Mouse (Mus musculus) mature B cell (primary cell): ENCODE measurements around the gene Cped1.
"Not testable (repeated sequence)": the region's sequence is repeated elsewhere in the genome, so short reads cannot be mapped to it uniquely, and the experiment has no call there.

Experiments used
- in situ Hi-C: fragments of 300-500 bp; cut with MboI; formaldehyde crosslinking; loops from 2 replicates; pipeline ENCODE4 v1.14.3; 2019

Cped1 gene

DNA sequence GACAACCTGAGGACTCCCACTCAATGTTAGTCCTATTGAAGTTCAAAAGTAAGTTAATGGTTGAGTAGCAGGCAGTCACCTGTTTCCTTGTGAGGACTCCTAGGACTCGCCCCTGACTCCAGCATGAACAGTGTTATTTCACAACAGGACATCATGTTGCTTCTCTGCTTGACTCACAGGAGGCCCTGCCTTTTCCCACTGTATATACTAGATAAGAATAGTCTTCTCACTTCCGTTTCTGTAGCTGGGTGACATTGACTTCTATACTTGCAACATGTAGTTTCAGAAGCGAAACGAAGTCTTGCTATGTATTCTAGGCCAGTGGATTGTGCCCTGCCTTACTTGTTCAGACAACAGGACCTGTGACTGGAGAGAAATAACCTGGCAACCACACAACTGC lies 236.4 kb downstream of the Cped1 start:
- in situ Hi-C loops: no loop called here

DNA sequence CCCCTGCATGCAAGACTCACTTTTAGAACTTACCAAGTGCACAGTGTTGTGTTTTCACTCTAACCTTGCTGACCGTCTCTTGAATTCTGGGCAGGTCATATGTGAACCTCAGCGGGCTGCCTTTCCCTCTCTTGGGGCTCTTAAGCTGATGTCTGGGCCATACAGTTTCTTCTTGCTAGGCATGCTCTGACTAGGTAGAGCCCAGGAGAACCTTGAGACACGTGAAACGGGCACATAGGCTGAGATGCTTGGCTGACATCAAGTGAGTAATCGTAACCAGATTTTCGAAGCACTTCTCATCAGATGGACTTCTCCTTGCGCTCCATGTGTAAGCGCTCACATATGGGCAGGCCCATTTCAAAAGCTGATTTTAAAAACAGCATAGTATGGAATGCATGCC lies 237.2 kb downstream of the Cped1 start:
- in situ Hi-C loops: no loop called here

GRCm38 (mm10) chr6:22224351-22224750 lies 238.6 kb downstream of the Cped1 start:
- in situ Hi-C loops: no loop called here

DNA sequence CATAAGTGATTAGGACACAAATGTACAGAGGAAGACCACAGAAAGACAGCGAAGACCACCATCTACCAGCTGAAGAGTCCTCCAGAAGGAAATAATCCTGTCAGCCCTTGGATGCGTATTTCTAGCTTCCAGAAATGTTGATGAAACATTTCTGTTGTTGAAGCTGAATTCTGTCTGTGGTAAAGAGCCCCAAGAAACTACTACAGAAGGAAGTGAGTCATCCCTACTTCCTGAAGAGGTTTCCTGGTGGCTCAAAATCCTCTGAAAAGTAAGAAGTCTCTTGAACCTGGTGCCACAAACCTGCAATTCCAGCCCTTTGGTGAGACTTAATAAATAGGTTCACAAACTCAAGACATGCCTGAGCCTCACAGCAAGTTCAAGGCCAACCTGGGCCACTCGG lies 245.5 kb downstream of the Cped1 start:
- in situ Hi-C loops: no loop called here

DNA sequence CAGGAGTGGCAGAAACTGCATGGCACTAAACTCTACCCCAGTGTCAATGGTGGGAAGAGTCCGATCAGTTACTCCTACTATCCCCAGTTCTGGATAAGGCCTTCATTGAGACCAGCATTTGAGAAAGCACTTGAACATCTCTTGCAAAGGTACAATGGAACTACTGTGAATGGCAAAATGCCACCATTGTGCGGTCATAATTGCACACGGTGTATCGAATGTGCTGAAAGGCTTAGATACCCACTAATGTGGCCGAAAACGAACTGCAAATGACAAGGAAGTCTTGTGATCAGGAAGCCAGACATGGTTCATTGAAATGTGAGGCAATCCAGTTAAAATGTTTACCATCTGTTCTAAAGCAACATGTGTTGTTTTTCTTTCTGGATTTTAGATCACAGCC lies 247.8 kb downstream of the Cped1 start:
- in situ Hi-C loops: no loop called here

DNA sequence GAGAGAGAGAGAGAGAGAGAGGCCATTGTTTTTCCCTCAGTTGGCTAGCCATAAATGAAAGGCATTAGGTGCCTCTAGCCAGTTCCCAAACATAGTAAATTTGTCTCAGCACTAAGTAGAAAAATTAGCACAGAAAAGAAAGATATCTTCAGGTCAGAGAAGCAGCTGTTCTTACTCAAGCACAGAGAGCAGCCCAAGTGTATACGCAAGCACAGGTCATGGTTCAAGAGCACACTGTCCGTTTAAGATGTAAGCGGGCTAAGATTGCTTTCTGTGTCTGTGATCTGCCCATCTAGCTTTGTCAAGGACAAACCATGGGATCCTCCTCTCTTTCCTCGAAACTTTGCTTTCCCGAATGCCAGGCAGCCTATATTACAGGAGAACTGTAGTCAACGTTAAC lies 249.4 kb downstream of the Cped1 start:
- in situ Hi-C loops: no loop called here

- in situ Hi-C loops: no loop called here
These were observed 257.6 kb downstream of the Cped1 start for GRCm38 (mm10) chr6:22243321-22243720.

- in situ Hi-C loops: no loop called here
These were observed 261.0 kb downstream of the Cped1 start for GRCm38 (mm10) chr6:22246696-22247095.

DNA sequence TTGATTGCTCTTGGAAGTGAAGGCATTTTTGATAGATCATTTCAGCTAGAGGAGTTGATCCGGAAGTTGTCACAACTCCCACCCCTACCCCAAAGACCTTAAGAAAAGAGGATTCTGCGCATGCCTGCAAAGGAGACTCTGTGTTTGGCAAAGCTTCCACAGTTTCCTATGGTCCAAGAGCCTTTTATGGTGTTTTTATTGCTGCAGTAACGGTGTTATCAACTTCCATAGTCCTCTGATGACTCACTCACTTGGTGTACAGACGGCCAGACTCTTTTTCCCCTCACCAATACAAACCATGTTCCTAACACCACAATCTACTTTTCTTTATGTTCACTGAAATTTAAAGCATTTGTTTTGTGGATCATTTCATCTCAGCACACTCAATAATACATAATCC lies 273.1 kb downstream of the Cped1 start:
- in situ Hi-C loops: no loop called here

GRCm38 (mm10) chr6:22262519-22262918 lies 276.8 kb downstream of the Cped1 start:
- in situ Hi-C loops: no loop called here

DNA sequence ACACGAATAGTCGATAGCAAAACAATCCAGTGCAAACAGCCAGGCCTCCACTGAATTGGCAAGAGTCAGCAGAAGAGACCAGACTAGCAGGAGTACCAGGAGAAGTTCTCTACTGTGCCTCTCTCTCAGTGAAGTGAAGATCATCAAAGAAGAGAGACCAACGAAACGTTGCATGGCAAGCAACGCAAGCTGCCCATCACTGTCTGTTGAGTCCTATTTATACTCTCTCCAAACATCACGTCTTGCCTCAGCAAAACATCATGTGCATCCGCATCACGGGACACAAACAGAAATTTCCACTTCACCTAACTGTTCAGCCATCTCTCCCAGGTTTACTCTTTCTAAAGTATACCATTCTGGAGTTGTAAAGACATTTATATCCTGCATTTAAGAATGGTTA lies 278.4 kb downstream of the Cped1 start:
- in situ Hi-C loops: not testable (repeated sequence)

- in situ Hi-C loops: no loop called here
These were observed 280.3 kb downstream of the Cped1 start for GRCm38 (mm10) chr6:22266018-22266417.

- in situ Hi-C loops: no loop called here
These were observed 282.3 kb downstream of the Cped1 start for GRCm38 (mm10) chr6:22267807-22268667.

GRCm38 (mm10) chr6:22268677-22269076 lies 283.0 kb downstream of the Cped1 start:
- in situ Hi-C loops: no loop called here

- in situ Hi-C loops: no loop called here
These were observed 284.3 kb downstream of the Cped1 start for GRCm38 (mm10) chr6:22269840-22270521.

DNA sequence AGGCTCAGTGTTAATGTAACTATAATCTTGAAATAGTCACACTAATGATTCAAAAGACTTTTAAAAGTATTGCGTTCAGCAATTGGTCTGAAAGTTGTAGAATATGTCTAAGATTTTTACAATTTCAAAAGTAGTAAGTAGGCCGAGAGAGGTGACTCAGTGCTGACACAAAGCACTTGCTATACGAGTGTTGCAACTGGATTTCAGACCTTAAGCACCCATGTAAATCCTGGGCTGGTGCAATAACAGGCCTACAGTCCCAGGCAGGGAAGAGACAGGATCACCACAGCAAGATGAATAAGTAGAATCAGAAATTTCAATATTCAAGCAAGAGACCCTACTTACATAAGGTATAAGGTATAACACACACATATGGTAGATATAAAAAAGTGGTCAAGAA lies 292.2 kb downstream of the Cped1 start:
- in situ Hi-C loops: no loop called here

DNA sequence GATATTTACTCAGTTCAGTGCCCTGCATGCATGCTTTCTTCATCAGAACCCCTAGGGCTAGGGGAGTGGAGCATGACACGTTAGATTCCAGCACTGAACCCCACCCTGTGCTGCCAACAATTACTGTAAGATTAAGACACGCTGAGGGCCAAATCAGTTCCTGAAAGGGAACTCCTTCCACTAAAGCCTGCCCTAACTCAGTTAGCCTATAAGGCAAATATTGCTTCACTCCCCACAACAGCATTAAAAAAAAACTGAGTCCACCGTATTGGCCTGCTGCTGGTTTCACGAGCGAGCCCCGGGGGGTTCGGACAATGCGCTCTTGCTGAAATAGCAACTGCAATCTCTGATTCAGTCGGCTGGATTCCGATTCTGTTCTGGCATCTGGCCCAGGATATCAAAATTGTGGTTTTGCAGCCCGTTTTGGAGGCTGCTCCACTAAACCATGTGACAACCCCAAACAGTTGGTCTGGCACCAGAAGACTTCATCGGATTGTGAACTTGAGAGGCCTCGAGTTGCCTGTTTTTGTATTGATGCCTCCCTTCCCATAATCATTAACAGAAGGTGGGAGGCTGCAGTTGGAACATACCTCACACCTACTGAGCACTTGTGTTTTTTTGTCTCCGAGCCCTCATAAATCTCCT lies 294.6 kb downstream of the Cped1 start:
- in situ Hi-C loops: no loop called here

GRCm38 (mm10) chr6:22282405-22282804 lies 296.7 kb downstream of the Cped1 start:
- in situ Hi-C loops: no loop called here

- in situ Hi-C loops: no loop called here
These were observed 302.5 kb downstream of the Cped1 start, which contains the start of gene Wnt16 for GRCm38 (mm10) chr6:22288004-22288736. Gene Wnt16, plus strand, starts transcription at chr6:22288227.

- in situ Hi-C loops: no loop called here
These were observed 303.2 kb downstream of the Cped1 start for GRCm38 (mm10) chr6:22288737-22289460.

- in situ Hi-C loops: no loop called here
These were observed 303.8 kb downstream of the Cped1 start for GRCm38 (mm10) chr6:22289461-22290021.
